Mouse (Mus musculus): ENCODE results near the gene Pld6. TPM values are rescaled to one million over a fixed set of nuclear protein-coding genes. Genes with fewer than 3 reads are reported as not detected.

Pld6 gene
- polyA plus RNA-seq, 1 experiment from 2014 or later, result 7.3 TPM

DNA sequence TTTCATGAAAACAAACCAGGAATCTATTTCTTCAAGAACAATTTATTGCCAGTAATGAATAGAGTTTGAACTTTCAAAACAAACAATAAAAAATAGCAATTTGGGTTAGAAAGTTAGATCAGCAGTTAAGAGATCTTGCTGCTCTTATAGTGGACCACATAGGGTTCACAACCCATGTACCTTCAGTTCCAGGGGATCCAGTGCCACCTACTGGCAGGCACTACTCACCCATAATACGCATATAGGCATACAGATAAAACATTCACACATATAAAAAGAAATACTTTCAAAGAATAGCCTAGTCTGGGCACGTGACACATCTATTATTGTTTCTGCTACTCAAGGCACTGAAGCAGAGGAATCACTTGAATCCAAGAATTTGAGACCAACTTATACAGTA is 40.8 kb downstream of the Pld6 start:
- H3K36me3 ChIP-seq (ENCODE audit: insufficient read depth, low read length), result peaks cover 30% of the 10 kb centered on the region
- 78% methylated on average over 2 of the region's 2 CpGs for WGBS

DNA sequence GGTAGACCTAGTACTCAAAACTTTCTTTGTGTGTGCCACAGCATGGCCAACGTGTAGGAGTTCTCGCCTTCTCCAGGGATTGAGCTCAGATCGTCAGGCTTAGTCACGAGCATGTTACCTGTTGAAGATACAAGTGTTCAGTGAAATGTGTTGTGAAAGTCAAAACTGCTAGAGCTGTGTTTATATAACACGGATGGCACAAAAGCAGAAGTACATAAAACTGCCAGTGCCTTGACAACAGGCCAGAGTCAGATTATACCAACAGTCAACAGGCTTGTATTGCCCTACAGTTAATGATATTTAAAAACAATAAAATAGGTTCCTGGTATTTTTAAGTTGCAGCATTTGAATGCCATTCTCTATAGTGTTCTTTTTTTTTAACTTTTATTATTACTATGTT is 41.6 kb downstream of the Pld6 start:
- ATAC-seq (no peak), DNase-seq (ENCODE audit: low spot score) (no peak)
- no peaks in the 10 kb centered on the region for H3K4me1 ChIP-seq (ENCODE audit: insufficient read depth, low read depth, low read length)
- no peak overlapping the region for H3K27ac ChIP-seq (ENCODE audit: low read length)
- H3K4me3 ChIP-seq (ENCODE audit: low read depth, low read length), result no peak overlapping the region
- H3K27me3 ChIP-seq (replicated peaks; ENCODE audit: insufficient read depth, low read length), result no peaks in the 10 kb centered on the region
- H3K9ac ChIP-seq (replicated peaks; ENCODE audit: low read depth), result no peak overlapping the region
- peaks cover 37% of the 10 kb centered on the region for H3K36me3 ChIP-seq (ENCODE audit: insufficient read depth, low read length)
- WGBS, result 67% methylated on average over 5 of the region's 5 CpGs
- no peaks in the 10 kb centered on the region for H3K9me3 ChIP-seq (ENCODE audit: low read length)
- TF ChIP-seq EP300 (IDR thresholded peaks at IDR 0.05) (no peak), CTCF (IDR thresholded peaks at IDR 0.05) (no peak)
- no peak overlapping the region for H3K4me2 ChIP-seq (replicated peaks; ENCODE audit: low read depth, low read length)

More for the DNA sequence above, 40.8 kb downstream of the Pld6 start:
- TF ChIP-seq CTCF (IDR thresholded peaks at IDR 0.05) (peak; percentile 90), EP300 (IDR thresholded peaks at IDR 0.05) (no peak)
- Histone ChIP-seq H3K9me3 (ENCODE audit: low read length) (no peaks in the 10 kb centered on the region), H3K27ac (ENCODE audit: low read length) (no peak overlapping the region), H3K9ac (replicated peaks; ENCODE audit: low read depth) (no peak overlapping the region), H3K27me3 (replicated peaks; ENCODE audit: insufficient read depth, low read length) (no peaks in the 10 kb centered on the region), H3K4me2 (replicated peaks; ENCODE audit: low read depth, low read length) (no peak overlapping the region), H3K4me3 (ENCODE audit: low read depth, low read length) (no peak overlapping the region), H3K4me1 (ENCODE audit: insufficient read depth, low read depth, low read length) (no peaks in the 10 kb centered on the region)
- peak; percentile 62 for ATAC-seq
- DNase-seq (ENCODE audit: low spot score), result peak; percentile 69

DNA sequence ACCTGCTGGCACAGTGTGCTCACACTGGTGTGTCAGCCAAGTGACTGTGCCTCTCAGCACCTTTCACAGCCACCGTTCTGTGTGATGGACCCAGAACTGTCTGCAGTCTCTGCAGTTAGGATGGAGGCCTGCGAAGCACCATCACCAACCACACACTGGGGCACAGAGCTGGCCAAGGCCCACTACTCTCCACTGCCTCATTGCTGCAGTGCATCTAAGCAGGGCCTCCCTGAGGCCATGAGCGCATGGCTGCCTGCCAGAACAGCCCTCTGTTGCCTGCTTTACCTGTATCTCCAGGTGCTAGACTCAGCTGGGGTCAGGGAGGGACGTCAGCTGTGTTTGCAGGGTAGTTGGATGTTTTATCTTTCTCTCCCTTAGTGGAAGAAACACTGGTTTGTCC is 43.1 kb downstream of the Pld6 start:
- 90% methylated on average over 4 of the region's 4 CpGs for WGBS
- DNase-seq (ENCODE audit: low spot score), result no peak

GRCm38 (mm10) chr11:59743712-59744111 is 43.7 kb downstream of the Pld6 start:
- no peak for ATAC-seq
- Histone ChIP-seq H3K4me2 (replicated peaks; ENCODE audit: low read depth, low read length) (no peak overlapping the region), H3K27me3 (replicated peaks; ENCODE audit: insufficient read depth, low read length) (no peaks in the 10 kb centered on the region), H3K27ac (ENCODE audit: low read length) (no peak overlapping the region), H3K4me3 (ENCODE audit: low read depth, low read length) (no peak overlapping the region), H3K9ac (replicated peaks; ENCODE audit: low read depth) (no peak overlapping the region), H3K9me3 (ENCODE audit: low read length) (no peaks in the 10 kb centered on the region), H3K4me1 (ENCODE audit: insufficient read depth, low read depth, low read length) (no peaks in the 10 kb centered on the region), H3K36me3 (ENCODE audit: insufficient read depth, low read length) (peaks cover 49% of the 10 kb centered on the region)
- WGBS, result 95% methylated on average over 1 of the region's 1 CpGs
- TF ChIP-seq CTCF (IDR thresholded peaks at IDR 0.05) (no peak), EP300 (IDR thresholded peaks at IDR 0.05) (no peak)
- no peak for DNase-seq (ENCODE audit: low spot score)

More for the DNA sequence above, 43.1 kb downstream of the Pld6 start:
- Histone ChIP-seq H3K4me2 (replicated peaks; ENCODE audit: low read depth, low read length) (no peak overlapping the region), H3K9ac (replicated peaks; ENCODE audit: low read depth) (no peak overlapping the region), H3K4me1 (ENCODE audit: insufficient read depth, low read depth, low read length) (no peaks in the 10 kb centered on the region), H3K27me3 (replicated peaks; ENCODE audit: insufficient read depth, low read length) (no peaks in the 10 kb centered on the region), H3K36me3 (ENCODE audit: insufficient read depth, low read length) (peaks cover 43% of the 10 kb centered on the region), H3K4me3 (ENCODE audit: low read depth, low read length) (no peak overlapping the region), H3K9me3 (ENCODE audit: low read length) (no peaks in the 10 kb centered on the region), H3K27ac (ENCODE audit: low read length) (no peak overlapping the region)
- ATAC-seq, result no peak
- TF ChIP-seq EP300 (IDR thresholded peaks at IDR 0.05), result no peak
- no peak for TF ChIP-seq CTCF (IDR thresholded peaks at IDR 0.05)

- Histone ChIP-seq H3K4me2 (replicated peaks; ENCODE audit: low read depth, low read length) (no peak overlapping the region), H3K9ac (replicated peaks; ENCODE audit: low read depth) (no peak overlapping the region), H3K27me3 (replicated peaks; ENCODE audit: insufficient read depth, low read length) (no peaks in the 10 kb centered on the region), H3K4me1 (ENCODE audit: insufficient read depth, low read depth, low read length) (no peaks in the 10 kb centered on the region), H3K9me3 (ENCODE audit: low read length) (no peaks in the 10 kb centered on the region), H3K36me3 (ENCODE audit: insufficient read depth, low read length) (peaks cover 50% of the 10 kb centered on the region), H3K27ac (ENCODE audit: low read length) (no peak overlapping the region), H3K4me3 (ENCODE audit: low read depth, low read length) (no peak overlapping the region)
- ATAC-seq (no peak), DNase-seq (ENCODE audit: low spot score) (no peak)
- TF ChIP-seq EP300 (IDR thresholded peaks at IDR 0.05) (no peak), CTCF (IDR thresholded peaks at IDR 0.05) (no peak)
- 97% methylated on average over 2 of the region's 2 CpGs for WGBS
Measured at GRCm38 (mm10) chr11:59743307-59743706, 44.1 kb downstream of the Pld6 start.

DNA sequence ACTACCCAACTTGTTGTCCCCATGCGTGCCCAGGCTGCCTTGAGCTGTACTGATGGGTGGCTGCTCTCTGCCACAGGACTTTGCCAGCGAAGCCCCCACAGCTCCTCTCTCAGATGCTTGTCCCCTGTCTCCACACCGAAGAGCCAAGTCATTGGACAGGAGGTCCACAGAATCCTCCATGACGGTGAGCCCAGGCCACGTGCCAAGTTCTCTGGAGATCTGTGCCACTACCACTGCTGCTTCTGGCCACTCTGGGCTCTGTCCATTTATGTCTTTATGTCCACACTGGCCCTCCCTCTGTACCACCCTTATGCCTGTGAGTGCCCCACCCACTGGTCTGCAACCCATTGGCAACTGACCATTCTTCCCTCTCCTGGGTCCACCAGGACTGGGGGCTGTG is 45.5 kb downstream of the Pld6 start:
- no peak for ATAC-seq
- no peak overlapping the region for H3K4me2 ChIP-seq (replicated peaks; ENCODE audit: low read depth, low read length)
- whole genome bisulfite sequencing, result 84% methylated on average over 5 of the region's 5 CpGs

GRCm38 (mm10) chr11:59739996-59740395 is 47.4 kb downstream of the Pld6 start:
- Histone ChIP-seq H3K27ac (ENCODE audit: low read length) (no peak overlapping the region), H3K4me1 (ENCODE audit: insufficient read depth, low read depth, low read length) (no peaks in the 10 kb centered on the region), H3K9me3 (ENCODE audit: low read length) (no peaks in the 10 kb centered on the region), H3K9ac (replicated peaks; ENCODE audit: low read depth) (no peak overlapping the region), H3K27me3 (replicated peaks; ENCODE audit: insufficient read depth, low read length) (no peaks in the 10 kb centered on the region), H3K4me3 (ENCODE audit: low read depth, low read length) (no peak overlapping the region), H3K36me3 (ENCODE audit: insufficient read depth, low read length) (peaks cover 66% of the 10 kb centered on the region), H3K4me2 (replicated peaks; ENCODE audit: low read depth, low read length) (no peak overlapping the region)
- WGBS, result 88% methylated on average over 2 of the region's 2 CpGs
- TF ChIP-seq CTCF (IDR thresholded peaks at IDR 0.05), result no peak
- no peak for TF ChIP-seq EP300 (IDR thresholded peaks at IDR 0.05)
- ATAC-seq (no peak), DNase-seq (ENCODE audit: low spot score) (no peak)

More for the DNA sequence above, 45.5 kb downstream of the Pld6 start:
- TF ChIP-seq CTCF (IDR thresholded peaks at IDR 0.05) (no peak), EP300 (IDR thresholded peaks at IDR 0.05) (no peak)
- H3K4me1 ChIP-seq (ENCODE audit: insufficient read depth, low read depth, low read length), result no peaks in the 10 kb centered on the region
- no peak overlapping the region for H3K4me3 ChIP-seq (ENCODE audit: low read depth, low read length)
- no peak for DNase-seq (ENCODE audit: low spot score)
- no peak overlapping the region for H3K27ac ChIP-seq (ENCODE audit: low read length)
- H3K27me3 ChIP-seq (replicated peaks; ENCODE audit: insufficient read depth, low read length), result no peaks in the 10 kb centered on the region
- H3K9me3 ChIP-seq (ENCODE audit: low read length), result no peaks in the 10 kb centered on the region
- H3K36me3 ChIP-seq (ENCODE audit: insufficient read depth, low read length), result peaks cover 58% of the 10 kb centered on the region
- no peak overlapping the region for H3K9ac ChIP-seq (replicated peaks; ENCODE audit: low read depth)
